Mouse (Mus musculus): ENCODE results near the gene Thyn1.

DNA sequence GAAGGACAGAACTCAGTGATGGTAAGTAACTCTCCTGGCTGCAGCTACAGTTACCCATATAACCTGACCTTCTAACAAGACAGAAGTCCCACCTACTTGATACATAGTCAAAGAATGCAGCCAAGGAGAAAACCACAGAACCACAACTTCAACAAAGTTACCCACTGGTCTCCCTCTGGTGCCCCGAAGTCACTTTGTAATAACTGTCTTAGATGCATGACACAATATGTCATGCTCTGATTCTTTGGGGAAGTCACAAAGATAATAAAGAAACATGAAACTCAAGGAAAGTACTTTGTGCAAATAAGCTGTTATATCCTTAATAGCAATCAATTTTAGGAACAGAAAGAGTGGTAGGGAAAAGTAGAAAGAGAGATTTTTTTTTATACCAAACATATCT lies 27.2 kb downstream of the Thyn1 start:
- no peak for TF ChIP-seq GATA1 (IDR thresholded peaks at IDR 0.05; ENCODE audit: borderline replicate concordance, low read length)
- no peak for TF ChIP-seq FLI1 (IDR thresholded peaks at IDR 0.05; ENCODE audit: low read length)

All from megakaryocyte, embryonic 14.5 days (primary cell).